Mouse (Mus musculus) neutrophil, adult 59 days (primary cell): ENCODE data around the gene Olfr1293-ps. TPM values are rescaled to one million over a fixed set of nuclear protein-coding genes. Genes with fewer than 3 reads are reported as not detected.

Source experiments
- total RNA-seq, 2 experiments: library from RNA; stranded (reverse); gene quantifications; 1 replicate in 1 of 2; 2 replicates in 1 of 2; pipeline ENCODE4 v1.2.4; 2023

The Olfr1293-ps gene
- not detected for total RNA-seq

DNA sequence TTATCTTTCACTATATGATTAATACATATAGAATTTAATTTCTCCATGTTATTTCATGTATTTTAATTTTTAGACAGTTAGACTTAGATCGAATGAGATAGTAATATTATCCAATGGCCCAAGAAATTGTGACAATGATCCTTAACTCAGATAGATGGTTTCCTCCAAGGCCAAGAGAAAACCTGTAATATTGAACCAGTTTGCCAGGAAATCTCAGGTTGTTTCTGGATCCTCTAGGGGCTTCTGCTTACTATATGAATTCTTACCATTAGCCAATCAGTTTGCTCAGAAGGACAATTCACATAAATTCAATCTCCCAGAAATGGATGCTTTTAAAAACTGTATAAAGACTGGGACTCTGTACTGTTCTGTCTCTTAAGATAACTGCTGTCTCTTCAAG lies at the start of gene Olfr1293-ps:
Gene Olfr1293-ps, plus strand, starts transcription at position 301 of the 400 bp plus-strand sequence.

DNA sequence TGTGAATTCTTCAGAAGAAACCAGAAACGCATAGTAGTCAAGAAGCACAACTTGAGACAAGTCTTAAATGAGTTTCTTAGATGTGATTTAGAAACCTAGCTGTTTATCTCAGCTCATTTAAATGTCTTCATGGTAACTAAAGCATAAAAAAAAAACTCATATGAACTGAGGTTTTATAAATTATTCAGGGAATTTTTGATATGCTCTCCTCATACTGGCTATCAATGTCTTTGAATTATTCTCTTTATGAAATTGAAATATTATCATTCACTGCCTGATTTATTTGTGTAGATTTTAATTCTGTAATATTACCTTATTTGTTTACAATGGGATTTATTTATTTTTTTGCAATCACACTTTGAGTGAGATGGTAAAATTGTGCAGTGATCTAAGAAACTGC lies 44.5 kb upstream of the Olfr1293-ps start, which contains the start of gene Olfr1289:
Gene Olfr1289, plus strand, starts transcription at position 301 of the 400 bp plus-strand sequence.

DNA sequence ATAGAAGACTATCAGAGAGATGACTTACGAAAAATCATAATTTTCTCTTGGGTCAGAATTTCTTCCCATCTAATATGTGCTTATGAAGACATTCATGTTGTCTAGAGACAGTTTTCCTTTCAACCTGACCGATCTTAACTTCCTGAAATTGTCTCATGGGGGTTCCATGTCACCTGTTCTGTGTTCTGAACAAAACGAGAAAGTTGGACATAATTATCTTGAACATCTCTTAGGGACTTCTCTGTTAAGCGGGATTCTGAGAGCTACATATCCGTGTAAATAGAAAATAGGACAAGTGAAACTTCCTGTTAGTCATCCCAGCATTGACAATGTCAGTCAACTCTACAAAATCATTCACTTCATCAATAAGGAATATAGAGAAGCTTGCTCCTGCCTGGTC lies 31.3 kb upstream of the Olfr1293-ps start, which contains the start of gene Olfr1290:
Gene Olfr1290, minus strand, starts transcription at position 101 of the 400 bp plus-strand sequence.

DNA sequence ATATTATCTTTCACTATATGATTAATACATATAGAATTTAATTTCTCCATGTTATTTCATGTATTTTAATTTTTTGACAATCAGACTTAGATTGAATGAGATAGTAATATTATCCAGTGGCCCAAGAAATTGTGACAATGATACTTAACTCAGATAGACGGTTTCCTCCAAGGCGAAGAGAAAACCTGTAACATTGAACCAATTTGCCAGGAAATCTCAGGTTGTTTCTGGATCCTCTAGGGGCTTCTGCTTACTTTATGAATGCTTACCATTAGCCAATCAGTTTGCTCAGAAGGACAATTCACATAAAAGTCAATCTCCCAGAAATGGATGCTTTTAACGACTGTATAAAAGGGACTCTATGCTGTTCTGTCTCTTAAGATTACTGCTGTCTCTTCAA lies 28.1 kb upstream of the Olfr1293-ps start, which contains the start of gene Olfr1291-ps1:
Gene Olfr1291-ps1, plus strand, starts transcription at position 301 of the 400 bp plus-strand sequence.

DNA sequence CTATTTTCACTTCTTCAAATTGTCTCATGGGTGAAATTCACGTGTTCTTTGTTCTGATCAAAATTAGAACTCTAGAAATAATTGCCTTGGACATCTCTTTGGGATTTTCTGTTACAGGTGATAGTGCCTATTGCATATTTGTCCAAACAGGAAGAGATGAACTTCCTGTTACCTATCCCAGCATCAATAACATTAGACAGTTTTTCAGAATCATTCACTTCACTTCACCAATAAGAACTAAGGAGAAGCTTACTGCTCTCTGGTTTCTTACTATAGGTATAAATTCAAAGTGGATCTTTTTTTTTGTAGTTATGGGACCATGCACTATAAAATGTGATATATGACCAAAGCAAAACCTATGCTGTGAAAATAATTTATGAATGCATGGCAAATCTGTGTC lies 15.2 kb downstream of the Olfr1293-ps start, which contains the start of gene Olfr1294:
Gene Olfr1294, minus strand, starts transcription at position 101 of the 400 bp plus-strand sequence.

DNA sequence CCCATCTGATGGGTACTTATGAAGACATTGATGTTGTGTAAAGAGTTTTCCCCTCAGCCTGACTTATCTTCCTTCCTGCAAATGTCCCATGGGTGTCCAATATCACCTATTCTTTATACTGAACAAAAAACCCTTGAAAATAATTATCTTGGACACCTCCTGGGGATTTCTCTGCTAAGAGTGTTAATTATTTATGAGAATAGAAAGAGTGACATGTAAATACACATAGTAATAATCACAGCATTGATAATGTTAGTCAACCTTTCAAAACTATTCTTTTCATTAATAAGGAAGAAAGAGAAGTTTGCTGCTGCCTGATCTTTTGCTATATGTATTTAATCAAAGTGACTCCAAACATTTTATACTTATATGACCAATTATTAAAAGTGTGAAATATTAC lies 44.6 kb downstream of the Olfr1293-ps start, which contains the start of gene Olfr1295:
Gene Olfr1295, minus strand, starts transcription at position 101 of the 400 bp plus-strand sequence.

Other genes with a start within 250 kb of the Olfr1293-ps start
- not detected for gene Olfr1278, start 235.1 kb upstream of the Olfr1293-ps start, total RNA-seq
- not detected for gene Olfr1279, start 224.6 kb upstream of the Olfr1293-ps start, total RNA-seq
- not detected for gene Olfr1280, start 211.2 kb upstream of the Olfr1293-ps start, total RNA-seq
- gene Olfr1281, start 198.7 kb upstream of the Olfr1293-ps start, total RNA-seq = not detected
- not detected for gene Olfr1282, start 189.1 kb upstream of the Olfr1293-ps start, total RNA-seq
- gene Olfr1283, start 158.4 kb upstream of the Olfr1293-ps start, total RNA-seq = not detected
- gene Olfr1284, start 149.7 kb upstream of the Olfr1293-ps start, total RNA-seq = under 1 TPM in 1 of 2 experiments, not detected in 1; 0.20 TPM
- gene Olfr1286, start 102.1 kb upstream of the Olfr1293-ps start, total RNA-seq = not detected
- gene Olfr1287, start 76.1 kb upstream of the Olfr1293-ps start, total RNA-seq = not detected
- gene Olfr1288, start 51.1 kb upstream of the Olfr1293-ps start, total RNA-seq = not detected
- not detected for gene Olfr1289, start 44.4 kb upstream of the Olfr1293-ps start, total RNA-seq
- gene Olfr1290, start 31.4 kb upstream of the Olfr1293-ps start, total RNA-seq = not detected
- not detected for gene Olfr1291-ps1, start 28.0 kb upstream of the Olfr1293-ps start, total RNA-seq
- gene Olfr1294, start 15.1 kb downstream of the Olfr1293-ps start, total RNA-seq = not detected
- not detected for gene Olfr1295, start 44.5 kb downstream of the Olfr1293-ps start, total RNA-seq
- not detected for gene Olfr1297, start 101.3 kb downstream of the Olfr1293-ps start, total RNA-seq
- gene Olfr1298, start 124.0 kb downstream of the Olfr1293-ps start, total RNA-seq = not detected
- not detected for gene Olfr1299, start 136.2 kb downstream of the Olfr1293-ps start, total RNA-seq
- not detected for gene Olfr1301, start 225.8 kb downstream of the Olfr1293-ps start, total RNA-seq